Mouse (Mus musculus) heart, postnatal 4 days (tissue): ENCODE data around the gene Capn12. TPM values are rescaled to one million over a fixed set of nuclear protein-coding genes. Genes with fewer than 3 reads are reported as not detected.

ENCODE experiments used
- DNase-seq: peaks from one replicate; pipeline ENCODE4 v3.0.0; 2021
- total RNA-seq, 2 experiments: library from RNA; stranded (reverse); gene quantifications; 2 replicates each; pipeline ENCODE4 v1.2.3; 2021

Capn12 gene
- total RNA-seq, 2 experiments from 2014 or later, result 0.31 to 0.83 TPM

DNA sequence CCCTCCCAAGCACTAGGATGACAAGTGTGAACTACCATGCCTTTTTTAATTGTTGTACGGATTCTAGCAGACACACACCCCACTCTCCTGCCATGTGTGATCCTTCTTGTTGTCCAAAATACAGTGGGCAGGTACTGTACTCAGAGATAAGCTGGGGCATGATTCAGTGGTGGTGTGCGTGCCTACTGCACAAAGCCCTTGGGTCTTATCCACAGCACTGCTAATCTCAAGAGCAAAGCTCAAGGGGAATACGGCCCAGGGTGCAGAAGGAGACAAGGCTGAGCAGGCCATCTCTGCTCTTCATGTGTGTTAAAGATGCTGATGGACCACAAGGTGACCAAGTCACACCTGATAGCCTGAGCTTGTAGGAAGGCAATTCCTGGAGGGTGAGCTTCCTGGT, 40.0 kb downstream of the Capn12 start:
- DNase-seq, result no peak

GRCm38 (mm10) chr7:28921722-28922465, 40.7 kb downstream of the Capn12 start:
- no peak for DNase-seq

- no peak for DNase-seq
Observed at GRCm38 (mm10) chr7:28922606-28923005, 41.4 kb downstream of the Capn12 start.

- peak; percentile 62 for DNase-seq
Observed at GRCm38 (mm10) chr7:28923865-28924291, 42.7 kb downstream of the Capn12 start.

GRCm38 (mm10) chr7:28924802-28925201, 43.6 kb downstream of the Capn12 start:
- DNase-seq, result no peak

- DNase-seq, result peak; percentile 85
Observed at GRCm38 (mm10) chr7:28925317-28925716, 44.1 kb downstream of the Capn12 start.

- no peak for DNase-seq
Observed at GRCm38 (mm10) chr7:28926172-28926571, 45.0 kb downstream of the Capn12 start.

DNA sequence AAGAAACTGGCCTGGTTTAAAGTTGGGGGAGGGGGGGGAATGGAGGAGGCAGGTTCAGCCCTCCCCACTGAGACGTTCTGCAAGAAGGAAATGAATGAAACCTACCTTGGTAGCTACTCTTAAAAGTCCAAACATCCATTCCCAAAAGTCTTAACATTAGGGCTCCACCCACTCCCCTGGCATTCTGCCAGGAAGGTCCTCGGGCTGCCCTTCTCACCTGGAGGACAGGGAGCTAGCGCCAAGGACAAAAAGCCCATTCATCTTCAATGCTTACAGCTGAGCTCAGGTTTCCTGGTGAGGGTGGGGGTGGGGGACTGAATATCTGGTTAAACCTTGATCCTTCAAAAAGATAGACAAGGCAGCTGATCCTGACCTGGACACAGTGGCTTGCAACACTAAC, 48.2 kb downstream of the Capn12 start:
- no peak for DNase-seq

DNA sequence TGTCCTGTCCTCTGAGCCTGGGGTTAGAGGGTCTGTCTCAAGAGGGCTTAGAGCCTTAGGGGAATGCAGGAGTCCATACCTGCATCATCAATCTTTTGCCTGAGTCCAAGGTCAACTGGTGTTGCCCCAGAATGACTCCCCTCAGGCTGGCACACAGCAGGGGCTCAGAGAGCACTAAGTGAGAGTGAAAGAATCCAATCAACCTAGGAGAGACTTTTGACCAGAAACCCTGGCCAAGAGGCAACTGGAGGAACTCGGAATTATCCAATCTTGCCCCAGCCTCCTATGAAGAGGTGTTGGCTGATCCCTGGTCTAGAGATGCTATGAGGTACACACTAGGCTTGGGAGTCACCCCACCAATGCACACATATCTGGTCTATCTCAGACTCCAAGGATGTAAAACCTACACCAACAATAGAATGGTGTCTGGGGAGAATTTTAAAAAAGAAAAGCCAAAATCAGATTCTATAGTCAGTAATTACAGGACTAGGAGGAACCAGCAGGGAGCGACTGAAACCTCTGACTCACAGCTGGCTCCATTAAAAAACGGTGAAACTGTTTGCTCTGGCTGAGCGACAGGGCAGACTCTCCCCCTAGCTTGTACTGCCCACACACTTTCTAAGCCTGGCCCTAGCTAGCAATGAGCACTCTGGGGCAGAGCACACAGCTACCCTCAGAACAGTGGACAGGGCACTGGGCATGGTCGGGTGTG, 49.3 kb downstream of the Capn12 start:
- no peak for DNase-seq

GRCm38 (mm10) chr7:28931032-28931694, 49.9 kb downstream of the Capn12 start:
- DNase-seq, result no peak

- DNase-seq, result no peak
Observed at GRCm38 (mm10) chr7:28931695-28932039, 50.4 kb downstream of the Capn12 start.

DNA sequence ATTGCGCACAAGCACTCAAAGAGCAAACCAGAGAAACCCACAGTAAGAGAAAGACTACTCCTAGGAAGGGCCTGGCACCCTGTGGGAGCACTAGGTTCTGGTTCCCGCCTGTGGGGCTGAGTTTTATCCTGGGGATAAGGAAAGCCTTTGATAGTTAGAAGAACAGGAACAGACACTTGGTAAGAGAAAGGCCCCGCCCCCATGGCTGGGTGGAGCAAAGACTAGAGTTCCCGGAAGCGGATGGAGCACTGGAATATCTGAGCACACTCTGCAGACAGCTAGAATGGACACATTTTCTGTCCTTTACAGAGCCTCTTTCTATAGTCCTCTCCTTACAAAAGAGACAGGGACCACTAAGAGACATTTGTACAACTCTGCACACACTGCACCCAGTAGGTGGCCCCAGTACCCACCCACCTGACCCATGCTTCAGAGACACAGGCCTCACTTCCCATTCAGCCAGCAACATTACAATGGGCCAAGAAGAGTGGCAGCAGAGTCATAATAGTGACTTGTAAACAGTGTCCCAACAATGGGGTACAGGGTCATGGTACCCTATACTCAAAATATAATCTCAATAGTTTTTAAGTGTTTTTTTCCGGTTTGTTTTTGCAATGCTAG, 51.3 kb downstream of the Capn12 start:
- DNase-seq, result peak; percentile 49

GRCm38 (mm10) chr7:28933825-28934224, 52.6 kb downstream of the Capn12 start:
- no peak for DNase-seq

DNA sequence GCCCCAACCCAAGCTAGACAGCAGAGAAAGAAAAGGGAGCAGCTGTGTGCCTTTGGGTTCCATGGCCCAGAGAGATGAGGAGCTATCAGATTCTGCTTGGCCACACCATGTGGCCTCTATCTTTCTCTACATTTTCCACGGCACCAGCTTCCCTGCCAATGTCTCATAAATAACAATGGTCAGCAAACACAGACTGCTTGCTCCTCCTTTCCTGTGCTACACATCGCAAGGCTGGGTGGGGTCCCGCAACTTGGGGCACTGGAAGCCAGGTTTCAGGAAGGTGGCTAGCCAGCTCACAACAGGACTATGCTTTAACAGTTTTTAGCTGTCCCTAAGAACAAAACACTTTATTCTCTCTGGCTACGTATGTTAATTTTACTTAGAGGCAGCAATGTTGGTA, 55.6 kb downstream of the Capn12 start:
- DNase-seq, result no peak

- DNase-seq, result no peak
Observed at GRCm38 (mm10) chr7:28938654-28939053, 57.4 kb downstream of the Capn12 start.

DNA sequence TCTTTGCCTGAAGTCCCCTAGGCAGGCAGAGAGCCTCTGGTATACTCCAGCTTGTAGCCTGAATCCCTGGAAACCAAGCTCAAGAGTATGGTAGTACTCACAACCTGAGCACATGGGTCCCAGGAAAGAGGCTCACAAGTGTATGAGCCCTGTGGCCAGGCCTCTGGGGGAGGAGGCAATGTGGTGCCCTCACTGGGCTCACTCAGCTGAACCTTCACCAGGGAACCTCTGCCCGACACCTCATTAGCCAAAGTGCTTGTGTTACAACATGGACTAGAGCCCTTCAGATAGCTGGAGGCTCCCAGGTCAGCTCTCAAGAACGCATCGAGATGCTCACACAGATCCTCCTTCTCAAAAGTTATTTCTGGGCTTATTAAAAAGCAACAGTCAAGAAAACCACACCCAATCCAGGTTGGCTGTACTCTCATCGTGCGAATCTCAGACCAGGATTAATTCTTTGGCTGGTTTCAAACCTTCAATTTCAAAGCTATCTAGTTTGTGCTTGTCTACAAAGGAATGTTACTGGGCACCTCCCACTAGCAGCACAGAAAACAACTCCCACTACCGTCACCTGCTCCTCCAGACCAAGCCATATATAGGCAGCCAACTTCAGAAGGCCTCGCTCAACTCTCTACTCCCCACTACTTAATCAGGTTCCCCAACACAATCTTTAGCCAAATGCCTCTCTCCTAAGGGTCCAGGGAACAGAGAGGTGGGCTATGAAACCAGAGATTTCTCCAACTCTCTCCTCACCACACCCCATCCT, 58.4 kb downstream of the Capn12 start:
- no peak for DNase-seq

DNA sequence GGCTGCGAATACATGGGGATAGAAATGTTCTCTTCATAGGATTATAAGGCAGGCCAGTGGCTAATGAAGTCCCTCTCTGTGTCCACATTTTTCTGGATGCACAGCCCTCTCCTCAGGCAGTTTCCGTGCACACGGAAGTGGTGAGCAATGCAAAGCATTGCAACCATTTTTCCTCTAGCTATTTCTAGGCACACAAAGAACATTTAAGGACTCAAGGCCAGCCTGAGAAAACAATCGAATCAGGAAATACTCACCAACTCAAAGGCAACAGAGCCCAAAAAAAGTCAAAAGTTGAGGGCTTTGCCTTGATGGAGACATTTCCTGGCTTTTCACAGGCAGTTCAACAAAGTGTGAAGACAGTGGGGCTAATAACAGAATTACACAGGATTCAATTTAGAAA, 59.9 kb downstream of the Capn12 start:
- no peak for DNase-seq

DNA sequence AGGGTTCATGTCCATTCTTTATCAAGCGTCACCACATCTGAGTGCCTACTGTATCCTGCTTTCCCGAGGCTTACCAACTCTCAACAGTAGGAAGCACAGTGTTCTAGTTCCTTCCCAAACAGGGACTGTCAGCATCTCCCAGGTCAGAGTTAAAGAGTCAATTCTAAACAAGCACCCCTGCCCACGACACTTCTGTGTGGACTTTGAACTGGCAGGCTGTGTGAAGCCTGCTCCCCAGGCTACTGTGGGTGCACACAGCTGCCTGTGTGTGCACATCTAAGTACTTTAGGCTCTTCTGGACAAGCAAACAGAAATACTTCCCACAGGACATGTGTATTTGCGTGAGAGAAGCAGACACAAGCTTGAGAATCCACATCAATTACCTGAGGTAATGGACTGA, 60.3 kb downstream of the Capn12 start:
- no peak for DNase-seq
